ENCODE assay signal across 17 mouse cellular contexts in the genomic region with DNA sequence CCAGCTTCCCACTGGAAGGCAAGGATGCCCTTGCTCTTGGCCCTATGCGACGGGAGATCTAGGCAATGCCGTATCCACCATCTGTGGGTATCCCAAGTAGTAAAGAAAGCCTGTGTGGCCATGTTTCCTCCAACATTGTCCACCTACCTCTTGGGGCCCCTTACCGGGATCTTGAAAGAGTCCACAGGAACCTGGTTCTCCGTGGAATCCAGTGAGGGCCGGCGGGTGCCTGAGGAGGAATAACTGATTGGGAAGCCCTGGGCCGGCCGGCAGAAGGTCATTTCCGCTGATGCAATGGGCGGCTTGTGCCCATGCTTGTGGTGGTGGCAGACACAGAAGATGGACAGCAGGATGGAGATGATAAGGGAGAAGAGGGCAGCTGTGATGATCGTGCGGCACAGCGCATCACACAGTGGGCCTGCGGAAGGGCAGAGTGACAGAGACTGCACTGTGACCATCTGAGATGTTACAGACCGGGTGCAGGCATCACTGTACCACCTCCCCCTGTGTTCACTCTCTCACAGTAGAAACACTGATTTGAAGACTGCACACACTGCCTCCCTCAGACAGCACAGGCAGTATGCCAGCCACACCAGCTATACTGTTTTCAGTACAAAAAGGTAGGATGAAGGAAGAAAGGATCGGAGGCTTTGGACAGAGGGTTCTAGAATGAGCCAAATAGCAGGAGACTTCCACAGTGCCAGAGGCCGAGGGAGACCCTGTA. TPM values are rescaled to one million over a fixed set of nuclear protein-coding genes. Genes with fewer than 3 reads are reported as not detected.
"Had no signal": no experiment of that assay in that cellular context is flagged by ENCODE, and none has a peak within 500 bp of the region (broad histone marks: within the 10 kb centered on the region; RNA-seq: fewer than 3 reads in every experiment).

No protein-coding gene starts in this region.

- ATAC-seq: inflammation-experienced regulatory T-cells, adult 6 months; lung, postnatal 0 days had no signal

- H3K4me2 ChIP-seq: liver, embryonic 11.5 days; liver, embryonic 15.5 days; midbrain, embryonic 12.5 days; neural tube, embryonic 15.5 days had no signal

- H3K4me1 ChIP-seq: limb, embryonic 10.5 days; liver, embryonic 15.5 days; midbrain, embryonic 12.5 days; neural tube, embryonic 15.5 days had no signal

- H3K27ac ChIP-seq: layer of hippocampus, adult 2 months; left cerebral cortex, adult 2 months; limb, embryonic 10.5 days; liver, embryonic 15.5 days; midbrain, embryonic 12.5 days; neural tube, embryonic 15.5 days had no signal

- H3K36me3 ChIP-seq: limb, embryonic 10.5 days; liver, embryonic 15.5 days; midbrain, embryonic 12.5 days; neural tube, embryonic 15.5 days had no signal

- H3K9me3 ChIP-seq: limb, embryonic 10.5 days; liver, embryonic 15.5 days; midbrain, embryonic 12.5 days; neural tube, embryonic 15.5 days had no signal

- H3K4me3 ChIP-seq: layer of hippocampus, adult 2 months; left cerebral cortex, adult 2 months; limb, embryonic 10.5 days; liver, embryonic 15.5 days; midbrain, embryonic 12.5 days; myocyte; neural tube, embryonic 15.5 days had no signal

- H3K27me3 ChIP-seq: liver, embryonic 15.5 days; midbrain, embryonic 12.5 days; neural tube, embryonic 15.5 days had no signal

- DNase-seq: kidney, adult 8-10 months; kidney, postnatal 10 days; lung, adult 2 months; spleen, adult 18-20 months; thymus, adult 18-20 months; thymus, postnatal 14 days had no signal

- H3K9ac ChIP-seq: liver, embryonic 15.5 days; midbrain, embryonic 12.5 days; neural tube, embryonic 15.5 days had no signal

RNA-seq across cellular contexts. Expression of gene Ret, which starts 24.1 kb away (rescaled TPM):
- total RNA-seq: megakaryocyte-erythroid progenitor cell, adult 5-6 weeks had no signal
